Mouse (Mus musculus) spleen, adult 2 months (tissue): ENCODE data around the gene Tmem259.

Experiments used
- CTCF ChIP-seq: fragments of 200-500 bp; IDR thresholded peaks from 2 replicates; pipeline ENCODE4 v1.5.1; 2011; ENCODE audit warnings: mild to moderate bottlenecking, inconsistent platforms; ENCODE audit not compliant: insufficient read depth, insufficient read length, insufficient replicate concordance; ENCODE audit errors: extremely low read depth
- POLR2A ChIP-seq: fragments of 200-500 bp; IDR thresholded peaks from 2 replicates; pipeline ENCODE4 v1.6.1; 2011; ENCODE audit warnings: low read depth, low read length, inconsistent platforms

GRCm38 (mm10) chr10:80020191-80020590 is 36.1 kb upstream of the Tmem259 start:
- TF ChIP-seq CTCF, result no peak
- TF ChIP-seq POLR2A, result no peak
